Mouse (Mus musculus): ENCODE measurements at regions not wholly inside any gene's neighbourhood (a gene's known extent, or its start where the extent isn't known, plus 50 kb on each side); places are given as distances from the start of the nearest gene placed in this dataset.

- TF ChIP-seq CTCF (IDR thresholded peaks at IDR 0.05; ENCODE audit: insufficient read depth, low read length), result no peak
- TF ChIP-seq POLR2A (IDR thresholded peaks at IDR 0.05; ENCODE audit: borderline replicate concordance, extremely low read depth, low read depth, low read length), result no peak
Measured at GRCm38 (mm10) chr13:41925211-41925610, 77.7 kb upstream of the Adtrp start.

All from lung, adult 2 months (tissue).